Mouse (Mus musculus) testis, adult 2 months (tissue): Measurements from ENCODE around the gene Plet1. TPM values are rescaled to one million over a fixed set of nuclear protein-coding genes. Genes with fewer than 3 reads are reported as not detected.

Experiments used
- H3K27ac ChIP-seq: fragments of 200-500 bp; 2 replicates; pipeline ENCODE4 v1.5.1; 2012; ENCODE audit warnings: low read depth, low read length; ENCODE audit not compliant: control insufficient read depth, insufficient read depth
- H3K27me3 ChIP-seq: fragments of 200-500 bp; 2 replicates; pipeline ENCODE4 v1.6.1; 2012; ENCODE audit warnings: mild to moderate bottlenecking, low read length, moderate library complexity; ENCODE audit not compliant: control insufficient read depth, insufficient read depth
- H3K36me3 ChIP-seq: fragments of 200-500 bp; 2 replicates; pipeline ENCODE4 v1.6.1; 2012; ENCODE audit warnings: mild to moderate bottlenecking, low read length; ENCODE audit not compliant: control insufficient read depth, insufficient read depth
- H3K4me1 ChIP-seq: fragments of 200-500 bp; 2 replicates; pipeline ENCODE4 v1.6.1; 2012; ENCODE audit warnings: low read length; ENCODE audit not compliant: control insufficient read depth, insufficient read depth
- H3K4me3 ChIP-seq: fragments of 200-500 bp; 2 replicates; pipeline ENCODE4 v1.5.1; 2012; ENCODE audit warnings: low read depth, mild to moderate bottlenecking, low read length, moderate library complexity, mixed read lengths; ENCODE audit not compliant: control insufficient read depth
- CTCF ChIP-seq: fragments of 200-500 bp; IDR thresholded peaks from 2 replicates; pipeline ENCODE4 v1.5.1; 2012; ENCODE audit warnings: low read depth, mild to moderate bottlenecking, inconsistent platforms, low read length, moderate library complexity; ENCODE audit not compliant: control insufficient read depth, insufficient read depth, insufficient replicate concordance
- POLR2A ChIP-seq: fragments of 200-500 bp; IDR thresholded peaks from 2 replicates; pipeline ENCODE4 v1.6.1; 2012; ENCODE audit warnings: low read depth, mild to moderate bottlenecking, inconsistent platforms, low read length, moderate library complexity; ENCODE audit not compliant: control insufficient read depth
- polyA plus RNA-seq: library from polyadenylated mRNA; depleted of rRNA; stranded (reverse); fragments of >200 nt; gene quantifications from 2 replicates; pipeline ENCODE4 v1.2.3, GENCODE M21; 2012

Gene Plet1
- polyA plus RNA-seq, 1 experiment: 0.16 TPM

DNA sequence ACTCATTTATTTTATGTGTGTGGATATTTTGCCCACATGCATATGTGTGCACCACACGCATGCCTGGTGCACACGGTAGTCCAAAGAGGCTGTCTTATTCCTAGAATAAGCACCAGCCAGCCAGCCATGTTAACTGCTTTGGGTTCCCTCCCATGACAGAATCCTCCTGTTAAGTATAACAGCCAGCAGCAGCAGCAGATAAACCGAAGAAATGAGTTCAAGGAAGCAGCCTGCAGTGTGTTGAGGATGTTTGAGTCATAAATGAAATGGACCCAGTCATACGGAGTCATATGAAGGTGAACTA is 31.2 kb upstream of the Plet1 start:
- no peak overlapping the region for H3K27ac ChIP-seq

DNA sequence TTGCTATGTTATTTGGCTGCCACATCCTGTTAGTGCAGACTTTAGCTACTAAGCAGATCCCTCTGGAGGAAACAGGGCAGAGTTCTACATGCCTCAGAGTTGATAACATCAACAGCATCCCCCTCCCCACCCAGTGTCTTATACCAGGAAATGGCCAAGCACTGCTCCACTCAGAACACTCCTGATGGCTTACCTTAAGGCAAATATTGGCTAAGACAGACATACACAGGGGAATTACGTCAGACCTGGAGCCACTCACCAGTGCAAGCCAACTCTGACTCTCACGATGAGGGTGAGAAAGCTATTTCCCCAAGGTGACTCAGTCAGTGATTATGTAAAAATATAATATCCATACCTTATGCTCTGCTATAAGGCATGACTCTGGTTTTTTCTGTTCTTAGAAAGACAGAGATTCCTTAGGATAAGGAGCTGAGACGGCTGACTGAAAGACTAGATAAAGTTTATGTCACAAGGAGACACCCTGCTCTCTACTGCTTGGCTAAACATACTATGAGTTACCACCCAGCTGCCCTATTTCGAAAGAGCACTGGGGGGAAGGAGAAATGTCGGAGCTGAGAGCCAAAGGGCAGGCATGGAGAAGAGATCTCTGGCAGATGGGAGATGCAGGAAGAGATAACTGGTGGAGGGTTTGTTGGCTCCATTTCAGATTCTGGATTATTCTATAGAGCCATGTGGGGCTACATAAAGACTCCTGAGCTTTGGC is 23.8 kb upstream of the Plet1 start:
- Histone ChIP-seq H3K27ac (no peak overlapping the region), H3K4me1 (no peaks in the 10 kb centered on the region), H3K4me3 (no peak overlapping the region), H3K36me3 (no peaks in the 10 kb centered on the region), H3K27me3 (no peaks in the 10 kb centered on the region)
- no peak for TF ChIP-seq CTCF
- TF ChIP-seq POLR2A: no peak

More for the DNA sequence above, 31.2 kb upstream of the Plet1 start:
- Histone ChIP-seq H3K27me3 (no peaks in the 10 kb centered on the region), H3K4me1 (peaks cover 4% of the 10 kb centered on the region), H3K4me3 (no peak overlapping the region), H3K36me3 (no peaks in the 10 kb centered on the region)
- no peak for TF ChIP-seq POLR2A
- no peak for TF ChIP-seq CTCF

DNA sequence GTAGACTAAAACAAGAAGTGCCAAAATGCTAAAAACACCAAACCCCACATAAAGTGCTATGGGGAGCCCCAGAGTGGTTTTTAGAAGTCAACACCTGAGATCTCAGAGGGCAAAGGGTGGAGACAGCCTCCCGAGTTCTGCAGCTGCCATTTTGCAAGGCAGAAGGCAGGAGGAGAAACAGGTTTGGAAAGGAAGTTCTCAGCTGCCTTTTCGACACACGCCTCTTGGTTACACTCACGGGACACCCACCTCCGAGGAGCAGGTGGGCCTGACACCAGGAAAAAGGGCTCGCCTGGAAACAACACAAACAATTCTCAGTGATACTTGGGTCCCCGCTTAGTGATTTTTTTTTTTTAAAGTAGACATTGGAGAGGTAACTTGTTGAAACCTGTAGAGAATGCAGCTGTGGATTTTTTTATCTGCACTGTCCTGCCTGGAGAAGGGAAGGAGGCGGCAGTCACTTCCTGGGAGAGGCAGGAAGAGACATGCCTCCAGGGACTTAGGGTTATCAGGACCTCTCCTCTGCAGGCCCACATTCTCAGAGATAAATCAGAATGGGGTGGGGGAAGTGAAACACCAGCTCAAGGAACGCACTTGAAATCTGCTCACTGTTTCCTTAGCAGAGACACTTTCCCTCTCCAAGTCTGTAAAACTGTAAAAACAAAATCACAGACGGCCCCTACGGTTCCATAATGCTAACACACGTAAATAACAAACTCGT is 23.0 kb upstream of the Plet1 start:
- H3K27me3 ChIP-seq: no peaks in the 10 kb centered on the region
- H3K27ac ChIP-seq: no peak overlapping the region
- no peak overlapping the region for H3K4me3 ChIP-seq
- no peaks in the 10 kb centered on the region for H3K36me3 ChIP-seq
- TF ChIP-seq CTCF (no peak), POLR2A (no peak)
- no peaks in the 10 kb centered on the region for H3K4me1 ChIP-seq

DNA sequence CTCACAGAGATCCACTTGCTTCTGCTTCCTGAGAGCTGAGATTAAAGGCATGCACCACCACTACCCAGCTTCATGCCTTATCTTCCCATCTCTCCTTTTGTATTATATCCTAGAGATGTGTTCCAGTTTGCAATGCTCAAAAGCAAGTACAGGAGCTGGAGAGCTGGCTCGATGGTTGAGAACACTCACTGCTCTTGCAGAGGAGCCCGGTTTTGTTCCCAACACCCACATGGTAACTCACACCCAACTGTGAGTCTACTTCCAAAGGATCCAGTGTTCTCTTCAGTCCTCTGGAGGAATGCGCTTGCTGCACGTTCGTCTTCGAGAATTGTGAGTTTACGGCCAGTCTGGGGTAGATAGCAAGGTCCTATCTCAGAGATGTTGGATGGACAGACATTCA is 19.0 kb upstream of the Plet1 start:
- Histone ChIP-seq H3K4me1 (no peaks in the 10 kb centered on the region), H3K27me3 (no peaks in the 10 kb centered on the region), H3K4me3 (no peak overlapping the region), H3K36me3 (no peaks in the 10 kb centered on the region), H3K27ac (no peak overlapping the region)
- TF ChIP-seq POLR2A (no peak), CTCF (no peak)

DNA sequence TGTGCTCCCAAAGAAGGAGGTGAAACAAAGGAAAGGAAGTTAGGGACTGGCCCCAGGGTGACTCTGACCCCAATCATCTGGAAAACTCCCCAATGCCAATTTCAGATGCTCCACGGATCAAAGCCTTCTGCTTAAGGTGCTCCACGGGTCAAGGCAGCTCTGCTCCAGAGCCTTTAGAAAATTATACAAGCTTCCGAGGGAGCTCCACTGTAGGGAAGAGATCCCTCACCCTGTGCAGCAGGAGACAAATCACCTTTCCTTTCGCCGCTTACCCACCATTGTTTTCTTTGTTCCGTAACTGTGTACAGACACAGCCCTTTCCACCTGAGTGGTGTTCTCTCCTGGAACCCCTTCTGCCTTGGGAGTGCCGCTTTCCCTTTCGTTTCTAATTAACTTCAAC is 18.6 kb upstream of the Plet1 start:
- H3K27ac ChIP-seq: no peak overlapping the region
- H3K27me3 ChIP-seq: no peaks in the 10 kb centered on the region
- no peaks in the 10 kb centered on the region for H3K4me1 ChIP-seq
- no peak overlapping the region for H3K4me3 ChIP-seq
- TF ChIP-seq CTCF (no peak), POLR2A (no peak)
- H3K36me3 ChIP-seq: no peaks in the 10 kb centered on the region

DNA sequence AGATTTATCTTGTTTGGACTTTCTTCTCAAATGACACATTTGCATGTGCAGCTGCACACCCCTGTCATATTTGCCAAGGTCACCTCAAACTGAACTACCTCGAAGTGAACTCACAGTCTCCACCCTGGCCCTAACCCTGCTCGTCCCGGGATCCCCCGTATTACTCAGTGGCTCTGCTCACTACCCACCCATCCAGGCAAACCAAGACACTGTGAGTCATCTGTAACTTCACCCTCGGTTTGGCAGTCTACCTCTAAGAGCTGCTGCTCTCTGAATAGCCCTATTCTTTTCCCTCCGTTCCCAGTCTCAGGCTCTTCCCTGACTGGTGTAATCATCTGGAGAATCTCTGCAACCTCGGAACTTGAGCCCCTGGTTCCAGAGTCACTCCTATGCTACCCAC is 17.7 kb upstream of the Plet1 start:
- Histone ChIP-seq H3K27ac (no peak overlapping the region), H3K36me3 (no peaks in the 10 kb centered on the region), H3K4me3 (no peak overlapping the region), H3K4me1 (no peaks in the 10 kb centered on the region), H3K27me3 (no peaks in the 10 kb centered on the region)
- TF ChIP-seq POLR2A: no peak
- no peak for TF ChIP-seq CTCF

DNA sequence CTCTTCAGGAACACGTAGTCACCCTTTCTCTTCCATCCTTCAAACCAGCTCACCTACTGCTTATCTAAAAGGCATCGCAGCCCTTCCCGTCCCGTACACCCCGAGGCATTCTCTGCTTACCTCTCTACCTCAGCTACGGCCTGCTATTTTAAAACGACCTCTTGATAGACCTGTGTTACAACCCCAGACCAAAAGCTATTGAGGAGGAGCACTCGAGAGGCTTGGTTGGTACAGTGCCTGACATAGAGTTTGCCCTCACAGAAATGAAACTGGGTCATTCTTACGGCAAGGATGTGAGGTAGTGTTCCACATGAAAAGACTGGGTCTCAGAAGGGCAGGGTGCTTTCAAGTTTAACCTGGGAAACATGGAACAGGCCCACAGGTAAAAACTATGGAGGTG is 17.1 kb upstream of the Plet1 start:
- H3K4me3 ChIP-seq: no peak overlapping the region
- H3K36me3 ChIP-seq: no peaks in the 10 kb centered on the region
- H3K27ac ChIP-seq: no peak overlapping the region
- no peak for TF ChIP-seq POLR2A
- no peak for TF ChIP-seq CTCF
- no peaks in the 10 kb centered on the region for H3K27me3 ChIP-seq
- H3K4me1 ChIP-seq: no peaks in the 10 kb centered on the region
